23 mouse cellular contexts compared by ENCODE assay signal in genomic region chr9:34787915-34788314, GRCm38 (mm10).
A peak's percentile ranks its signal among the peaks of the same experiment; 100 is the strongest.
DNase-seq lines count a peak whose midpoint lies in the region; ATAC-seq and TF ChIP-seq lines count a peak whose summit lies in the region.
"Had no signal": no experiment of that assay in that cellular context is flagged by ENCODE, and none has a peak within 500 bp of the region (broad histone marks: within the 10 kb centered on the region; RNA-seq: fewer than 3 reads in every experiment).

No protein-coding gene starts in this region.

- no peak overlapping the region for H3K9ac ChIP-seq in heart, embryonic 11.5 days (ENCODE audit: low read depth, low read length)
- H3K9ac ChIP-seq in hindbrain, embryonic 12.5 days: no peak overlapping the region
- no peak overlapping the region for H3K9ac ChIP-seq in kidney, embryonic 15.5 days
- H3K9ac ChIP-seq in embryonic facial prominence, embryonic 14.5 days (ENCODE audit: low read depth, low read length): no peak overlapping the region
- H3K9ac ChIP-seq in stomach, postnatal 0 days (ENCODE audit: low read length): no peak overlapping the region
- H3K9ac ChIP-seq: embryonic facial prominence, embryonic 15.5 days; forebrain, embryonic 15.5 days; hindbrain, embryonic 14.5 days had no signal

- TF ChIP-seq CTCF in stomach, postnatal 0 days (IDR thresholded peaks at IDR 0.05; ENCODE audit: low read depth): no peak

- H3K36me3 ChIP-seq in heart, embryonic 11.5 days (ENCODE audit: control insufficient read depth, insufficient read depth, low read length): no peaks in the 10 kb centered on the region
- no peaks in the 10 kb centered on the region for H3K36me3 ChIP-seq in heart, embryonic 10.5 days
- H3K36me3 ChIP-seq in hindbrain, embryonic 10.5 days: no peaks in the 10 kb centered on the region
- no peaks in the 10 kb centered on the region for H3K36me3 ChIP-seq in hindbrain, embryonic 12.5 days
- no peaks in the 10 kb centered on the region for H3K36me3 ChIP-seq in kidney, embryonic 15.5 days
- no peaks in the 10 kb centered on the region for H3K36me3 ChIP-seq in embryonic facial prominence, embryonic 14.5 days (ENCODE audit: control insufficient read depth, insufficient read depth, low read length)
- H3K36me3 ChIP-seq in stomach, postnatal 0 days (ENCODE audit: control insufficient read depth, insufficient read depth, low read length): no peaks in the 10 kb centered on the region
- H3K36me3 ChIP-seq: embryonic facial prominence, embryonic 15.5 days; forebrain, embryonic 15.5 days had no signal

- no peak for DNase-seq in heart, embryonic 10.5 days (ENCODE audit: low spot score)
- no peak for DNase-seq in hindbrain, embryonic 10.5 days (ENCODE audit: low spot score)
- DNase-seq in kidney, postnatal 25 days: no peak
- DNase-seq in embryonic facial prominence, embryonic 14.5 days (ENCODE audit: low spot score): no peak
- DNase-seq in stomach, postnatal 0 days (ENCODE audit: low spot score): no peak
- DNase-seq: adrenal gland, adult 2 months; adrenal gland, postnatal 14 days; cerebellum, adult 11 months; cerebellum, adult 2 months; cerebellum, adult 9-11 months; cerebellum, postnatal 25 days; gastrocnemius, postnatal 10 days; gastrocnemius, postnatal 36 days; heart, postnatal 14 days; heart, postnatal 4 days had no signal

- ATAC-seq in heart, embryonic 11.5 days (replicated peaks; ENCODE audit: insufficient number of reproducible peaks, low FRiP score, low TSS enrichment): peak; percentile 52
- ATAC-seq in hindbrain, embryonic 12.5 days (ENCODE audit: low FRiP score): no peak
- ATAC-seq in kidney, embryonic 15.5 days (replicated peaks; ENCODE audit: low FRiP score): peak; percentile 43; the same call in 1 of the 2 replicates
- ATAC-seq in embryonic facial prominence, embryonic 14.5 days (ENCODE audit: low read depth): peak; percentile 18; the same call in 1 of the 2 replicates
- no peak for ATAC-seq in stomach, postnatal 0 days (ENCODE audit: low FRiP score, low TSS enrichment)
- ATAC-seq: CD4-positive, CD25-positive, alpha-beta regulatory T cell, adult 4 months; forebrain, embryonic 15.5 days; intestine, postnatal 0 days had no signal

- no peak for TF ChIP-seq EP300 in stomach, postnatal 0 days (optimal IDR thresholded peaks at IDR 0.05)

- no peak overlapping the region for H3K4me3 ChIP-seq in heart, embryonic 11.5 days (ENCODE audit: low read depth, low read length)
- H3K4me3 ChIP-seq in heart, embryonic 10.5 days: no peak overlapping the region
- no peak overlapping the region for H3K4me3 ChIP-seq in hindbrain, embryonic 10.5 days
- no peak overlapping the region for H3K4me3 ChIP-seq in hindbrain, embryonic 12.5 days
- H3K4me3 ChIP-seq in kidney, embryonic 15.5 days (replicated peaks): no peak overlapping the region
- no peak overlapping the region for H3K4me3 ChIP-seq in embryonic facial prominence, embryonic 14.5 days (ENCODE audit: low read depth, low read length)
- no peak overlapping the region for H3K4me3 ChIP-seq in stomach, postnatal 0 days (ENCODE audit: low read depth, low read length)
- H3K4me3 ChIP-seq: embryonic facial prominence, embryonic 15.5 days; forebrain, embryonic 15.5 days had no signal

- WGBS in heart, embryonic 11.5 days (ENCODE audit: insufficient replicate concordance): 54% methylated on average over 3 of the region's 3 CpGs
- 55% methylated on average over 3 of the region's 3 CpGs for WGBS in heart, embryonic 10.5 days
- 70% methylated on average over 3 of the region's 3 CpGs for WGBS in hindbrain, embryonic 10.5 days
- WGBS in hindbrain, embryonic 12.5 days: 66% methylated on average over 3 of the region's 3 CpGs
- WGBS in kidney, embryonic 15.5 days: 60% methylated on average over 3 of the region's 3 CpGs
- 67% methylated on average over 3 of the region's 3 CpGs for WGBS in embryonic facial prominence, embryonic 14.5 days
- 64% methylated on average over 3 of the region's 3 CpGs for WGBS in stomach, postnatal 0 days

- H3K4me2 ChIP-seq in heart, embryonic 11.5 days: no peak overlapping the region
- no peak overlapping the region for H3K4me2 ChIP-seq in hindbrain, embryonic 12.5 days (replicated peaks)
- no peak overlapping the region for H3K4me2 ChIP-seq in kidney, embryonic 15.5 days
- no peak overlapping the region for H3K4me2 ChIP-seq in embryonic facial prominence, embryonic 14.5 days (ENCODE audit: low read depth, low read length)
- no peak overlapping the region for H3K4me2 ChIP-seq in stomach, postnatal 0 days (replicated peaks; ENCODE audit: low read depth)
- H3K4me2 ChIP-seq: embryonic facial prominence, embryonic 15.5 days; forebrain, embryonic 15.5 days; hindbrain, embryonic 14.5 days had no signal

- H3K27ac ChIP-seq in heart, embryonic 11.5 days (ENCODE audit: low read depth, low read length): no peak overlapping the region
- no peak overlapping the region for H3K27ac ChIP-seq in heart, embryonic 10.5 days
- peak overlapping the region; percentile 9; the same call in 1 of the 2 replicates for H3K27ac ChIP-seq in hindbrain, embryonic 10.5 days
- no peak overlapping the region for H3K27ac ChIP-seq in hindbrain, embryonic 12.5 days
- no peak overlapping the region for H3K27ac ChIP-seq in kidney, embryonic 15.5 days
- H3K27ac ChIP-seq in embryonic facial prominence, embryonic 14.5 days (replicated peaks; ENCODE audit: low read depth, low read length): no peak overlapping the region
- H3K27ac ChIP-seq in stomach, postnatal 0 days (replicated peaks): no peak overlapping the region
- H3K27ac ChIP-seq: embryonic facial prominence, embryonic 15.5 days; forebrain, embryonic 15.5 days; hindbrain, embryonic 14.5 days had no signal

- no peaks in the 10 kb centered on the region for H3K27me3 ChIP-seq in heart, embryonic 11.5 days (ENCODE audit: control insufficient read depth, insufficient read depth, low read length)
- no peaks in the 10 kb centered on the region for H3K27me3 ChIP-seq in heart, embryonic 10.5 days (ENCODE audit: insufficient read depth, poor library complexity, severe bottlenecking)
- H3K27me3 ChIP-seq in hindbrain, embryonic 10.5 days (ENCODE audit: insufficient read depth, poor library complexity, severe bottlenecking): no peaks in the 10 kb centered on the region
- H3K27me3 ChIP-seq in hindbrain, embryonic 12.5 days: no peaks in the 10 kb centered on the region
- H3K27me3 ChIP-seq in kidney, embryonic 15.5 days: no peaks in the 10 kb centered on the region
- H3K27me3 ChIP-seq in embryonic facial prominence, embryonic 14.5 days (replicated peaks; ENCODE audit: control insufficient read depth, insufficient read depth, low read length): no peaks in the 10 kb centered on the region
- no peaks in the 10 kb centered on the region for H3K27me3 ChIP-seq in stomach, postnatal 0 days (ENCODE audit: control insufficient read depth, insufficient read depth, low read length)
- H3K27me3 ChIP-seq: embryonic facial prominence, embryonic 15.5 days; forebrain, embryonic 15.5 days had no signal

- no peaks in the 10 kb centered on the region for H3K9me3 ChIP-seq in heart, embryonic 11.5 days (replicated peaks; ENCODE audit: control insufficient read depth, low read length)
- H3K9me3 ChIP-seq in heart, embryonic 10.5 days: no peaks in the 10 kb centered on the region
- 0 out of 2 replicates have a peak, but pooled peaks cover 4% of the 10 kb centered on the region for H3K9me3 ChIP-seq in hindbrain, embryonic 10.5 days
- no peaks in the 10 kb centered on the region for H3K9me3 ChIP-seq in hindbrain, embryonic 12.5 days (replicated peaks)
- no peaks in the 10 kb centered on the region for H3K9me3 ChIP-seq in kidney, embryonic 15.5 days (replicated peaks)
- H3K9me3 ChIP-seq in embryonic facial prominence, embryonic 14.5 days (ENCODE audit: control insufficient read depth, low read length): no peaks in the 10 kb centered on the region
- H3K9me3 ChIP-seq in stomach, postnatal 0 days (ENCODE audit: control insufficient read depth, low read length): no peaks in the 10 kb centered on the region
- H3K9me3 ChIP-seq: embryonic facial prominence, embryonic 15.5 days; forebrain, embryonic 15.5 days had no signal

- no peaks in the 10 kb centered on the region for H3K4me1 ChIP-seq in heart, embryonic 11.5 days (ENCODE audit: control insufficient read depth, insufficient read depth, low read length)
- H3K4me1 ChIP-seq in heart, embryonic 10.5 days: peaks cover 14% of the 10 kb centered on the region; the same call in 1 of the 2 replicates
- H3K4me1 ChIP-seq in hindbrain, embryonic 10.5 days (replicated peaks): no peaks in the 10 kb centered on the region
- peaks cover 5% of the 10 kb centered on the region; the same call in 1 of the 2 replicates for H3K4me1 ChIP-seq in hindbrain, embryonic 12.5 days
- H3K4me1 ChIP-seq in kidney, embryonic 15.5 days: no peaks in the 10 kb centered on the region
- no peaks in the 10 kb centered on the region for H3K4me1 ChIP-seq in embryonic facial prominence, embryonic 14.5 days (ENCODE audit: control insufficient read depth, insufficient read depth, low read length)
- no peaks in the 10 kb centered on the region for H3K4me1 ChIP-seq in stomach, postnatal 0 days (replicated peaks; ENCODE audit: control insufficient read depth, insufficient read depth)
- H3K4me1 ChIP-seq: embryonic facial prominence, embryonic 15.5 days had no signal

Comparison
In these comparisons a context has a peak if more than half of its experiments do, and no peak if none do; other contexts are left out.
1. ATAC-seq: peak in heart, embryonic 11.5 days (single experiment), kidney, embryonic 15.5 days (single experiment) and embryonic facial prominence, embryonic 14.5 days (single experiment); none in hindbrain, embryonic 12.5 days (single experiment) and stomach, postnatal 0 days (single experiment).